Mouse (Mus musculus) erythroblast, embryonic 14.5 days (primary cell): ENCODE measurements around the gene Gdpd3.

Source experiments
- GATA1 ChIP-seq: IDR thresholded peaks from 2 replicates; pipeline ENCODE4 v1.6.1; 2012; ENCODE audit warnings: low read length, inconsistent platforms, mixed read lengths
- TAL1 ChIP-seq: IDR thresholded peaks from 3 replicates; pipeline ENCODE4 v1.6.1; 2012; ENCODE audit warnings: low read length, inconsistent platforms, mixed read lengths

- no peak for TF ChIP-seq TAL1
- TF ChIP-seq GATA1 = no peak
Measured at GRCm38 (mm10) chr7:126803181-126803580, 37.0 kb downstream of the Gdpd3 start.
